Comparison of ENCODE assay signal across 9 mouse cellular contexts in the genomic region with DNA sequence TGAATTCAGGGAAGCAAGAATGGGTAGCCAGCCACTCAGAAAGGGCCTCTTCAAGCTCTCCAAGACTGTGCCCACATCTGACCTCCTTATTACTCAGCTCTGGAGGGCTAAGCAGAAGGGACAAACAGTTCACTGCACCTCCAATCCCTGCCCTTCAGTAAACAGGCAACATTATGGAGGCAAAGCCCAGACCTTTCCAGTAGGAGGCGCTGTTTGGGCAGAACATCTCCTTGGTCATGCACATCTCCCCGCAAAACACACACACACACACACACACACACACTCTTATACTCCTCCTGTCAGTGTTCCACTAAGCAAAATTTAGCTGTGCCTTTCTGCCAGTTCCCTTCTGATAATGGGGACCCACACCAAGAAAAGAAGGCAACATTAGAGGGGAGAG. TPM values are rescaled to one million over a fixed set of nuclear protein-coding genes. Genes with fewer than 3 reads are reported as not detected.
DNase-seq lines count a peak whose midpoint lies in the region; ATAC-seq and TF ChIP-seq lines count a peak whose summit lies in the region.
"Had no signal": no experiment of that assay in that cellular context is flagged by ENCODE, and none has a peak within 500 bp of the region (broad histone marks: within the 10 kb centered on the region; RNA-seq: fewer than 3 reads in every experiment).

No protein-coding gene starts in this region.

- 33% methylated on average over 2 of the region's 2 CpGs for WGBS in liver, embryonic 14.5 days (ENCODE audit: insufficient replicate concordance)

- no peak for ATAC-seq in CD4-positive, CD25-positive, alpha-beta regulatory T cell, adult 4 months
- no peak for ATAC-seq in liver, embryonic 14.5 days (ENCODE audit: insufficient read depth)
- no peak for ATAC-seq in megakaryocyte-erythroid progenitor cell, adult 5-6 weeks (replicated peaks; ENCODE audit: low FRiP score, low TSS enrichment, poor library complexity, severe bottlenecking)

- DNase-seq in CD4-positive, CD25-positive, alpha-beta regulatory T cell, adult 2 months (ENCODE audit: low read depth, low spot score): peak; percentile 77
- peak; percentile 64 for DNase-seq in kidney, postnatal 10 days
- DNase-seq in kidney, postnatal 14 days: no peak
- peak; percentile 60 for DNase-seq in adipocyte (ENCODE audit: low spot score)
- DNase-seq in liver, embryonic 14.5 days (ENCODE audit: low read depth in 3 of 3, low spot score in 3 of 3): no peak
- no peak for DNase-seq in right cerebral cortex, postnatal 36 days (ENCODE audit: low spot score in 2 of 2)

- H3K4me2 ChIP-seq in liver, embryonic 14.5 days (ENCODE audit: low read depth): no peak overlapping the region

- H3K27me3 ChIP-seq in liver, embryonic 14.5 days (ENCODE audit: control insufficient read depth, insufficient read depth, low read length): peaks cover 4% of the 10 kb centered on the region; the same call in 1 of the 2 replicates

- H3K27ac ChIP-seq in liver, embryonic 14.5 days: no peak overlapping the region

- H3K9me3 ChIP-seq in liver, embryonic 14.5 days (ENCODE audit: control insufficient read depth, low read length): no peaks in the 10 kb centered on the region

- H3K4me3 ChIP-seq in liver, embryonic 14.5 days (ENCODE audit: insufficient read depth in 1 of 2, low read depth in 2 of 2, low read length in 2 of 2): no peak overlapping the region

- TF ChIP-seq EP300 in liver, embryonic 14.5 days (IDR thresholded peaks at IDR 0.05; ENCODE audit: low read depth): no peak

- H3K4me1 ChIP-seq in liver, embryonic 14.5 days (replicated peaks; ENCODE audit: control insufficient read depth in 2 of 2, insufficient read depth in 2 of 2, low read length in 1 of 2): no peaks in the 10 kb centered on the region; a peak in 1 of 4 replicates

- H3K36me3 ChIP-seq in liver, embryonic 14.5 days (replicated peaks; ENCODE audit: control insufficient read depth, insufficient read depth, low read depth): no peaks in the 10 kb centered on the region

- no peak overlapping the region for H3K9ac ChIP-seq in liver, embryonic 14.5 days (replicated peaks)

- TF ChIP-seq CTCF in liver, embryonic 14.5 days (IDR thresholded peaks at IDR 0.05; ENCODE audit: low read depth): peak; percentile 78

RNA-seq across cellular contexts. Expression of a gene that starts 25.4 kb away (rescaled TPM):
- polyA plus RNA-seq in CD4-positive, CD25-positive, alpha-beta regulatory T cell, adult 4 months (2017; shearing (Covaris generic)): under 1 TPM in 1 of 2 experiments, not detected in 1; 0.32 TPM
- polyA plus RNA-seq in liver, embryonic 14.5 days (2012; rRNA removed): 2.6 and 2.7 TPM in 2 replicates
- 1.6 and 2.3 TPM in 2 replicates for polyA plus RNA-seq in liver, embryonic 14.5 days (2014; fragmentation: Nextera tagmentation; extraction: Ambion mirVana)
- 3.7 and 5.3 TPM in 2 replicates for total RNA-seq in megakaryocyte-erythroid progenitor cell, adult 5-6 weeks (2014; fragmentation: Nextera tagmentation)
- total RNA-seq in megakaryocyte-erythroid progenitor cell, adult 5-6 weeks (2017): 1.6 and 14.1 TPM in 2 replicates

RNA-seq across cellular contexts. Expression of a gene that starts 36.6 kb away (rescaled TPM):
- polyA plus RNA-seq in CD4-positive, CD25-positive, alpha-beta regulatory T cell, adult 4 months (2017; shearing (Covaris generic)): not detected
- not detected in 2 replicates for polyA plus RNA-seq in liver, embryonic 14.5 days (2012; rRNA removed)
- not detected in 2 replicates for polyA plus RNA-seq in liver, embryonic 14.5 days (2014; fragmentation: Nextera tagmentation; extraction: Ambion mirVana)
- not detected in 2 replicates for total RNA-seq in megakaryocyte-erythroid progenitor cell, adult 5-6 weeks (2014; fragmentation: Nextera tagmentation)
- total RNA-seq in megakaryocyte-erythroid progenitor cell, adult 5-6 weeks (2017): not detected in 2 replicates
- total RNA-seq: heart, adult 18-20 months had no signal

RNA-seq across cellular contexts. Expression of a gene that starts 58.0 kb away (rescaled TPM):
- 10 to 100 TPM; 68.0 to 77.9 TPM for polyA plus RNA-seq in CD4-positive, CD25-positive, alpha-beta regulatory T cell, adult 4 months (2017; shearing (Covaris generic))
- polyA plus RNA-seq in liver, embryonic 14.5 days (2012; rRNA removed): 26.6 and 33.5 TPM in 2 replicates
- polyA plus RNA-seq in liver, embryonic 14.5 days (2014; fragmentation: Nextera tagmentation; extraction: Ambion mirVana): 84.1 and 88.5 TPM in 2 replicates
- total RNA-seq in megakaryocyte-erythroid progenitor cell, adult 5-6 weeks (2014; fragmentation: Nextera tagmentation): 111 and 119 TPM in 2 replicates
- total RNA-seq in megakaryocyte-erythroid progenitor cell, adult 5-6 weeks (2017): 177 and 182 TPM in 2 replicates

RNA-seq across cellular contexts. Expression of a gene that starts 58.1 kb away (rescaled TPM):
- 10 to 100 TPM; 55.1 to 73.7 TPM for polyA plus RNA-seq in CD4-positive, CD25-positive, alpha-beta regulatory T cell, adult 4 months (2017; shearing (Covaris generic))
- 8.8 and 11.3 TPM in 2 replicates for polyA plus RNA-seq in liver, embryonic 14.5 days (2012; rRNA removed)
- polyA plus RNA-seq in liver, embryonic 14.5 days (2014; fragmentation: Nextera tagmentation; extraction: Ambion mirVana): 16.0 and 17.3 TPM in 2 replicates
- total RNA-seq in megakaryocyte-erythroid progenitor cell, adult 5-6 weeks (2014; fragmentation: Nextera tagmentation): 27.7 and 31.3 TPM in 2 replicates
- total RNA-seq in megakaryocyte-erythroid progenitor cell, adult 5-6 weeks (2017): 24.1 and 28.7 TPM in 2 replicates

Comparison
In these comparisons a context has a peak if more than half of its experiments do, and no peak if none do; other contexts are left out.
1. DNase-seq: peak in CD4-positive, CD25-positive, alpha-beta regulatory T cell, adult 2 months (single experiment), kidney, postnatal 10 days (single experiment) and adipocyte (single experiment); none in kidney, postnatal 14 days (single experiment), liver, embryonic 14.5 days (0 of 3) and right cerebral cortex, postnatal 36 days (0 of 2).